Mouse (Mus musculus): ENCODE data around the gene Tmem102. TPM values are rescaled to one million over a fixed set of nuclear protein-coding genes. Genes with fewer than 3 reads are reported as not detected.

Gene Tmem102
- polyA plus RNA-seq, 1 experiment: 0.32 TPM

- Histone ChIP-seq H3K4me3 (ENCODE audit: insufficient read depth, poor library complexity, severe bottlenecking) (no peak overlapping the region), H3ac (ENCODE audit: control insufficient read depth, insufficient read length, low read depth) (no peak overlapping the region), H3K79me2 (ENCODE audit: control insufficient read depth, insufficient read depth) (peaks cover 22% of the 10 kb centered on the region), H3K79me3 (ENCODE audit: low read depth) (peaks cover 2% of the 10 kb centered on the region), H3K36me3 (ENCODE audit: control insufficient read depth, insufficient read depth) (peaks cover 45% of the 10 kb centered on the region), H3K27me3 (ENCODE audit: control insufficient read depth, insufficient read depth, insufficient read length) (no peaks in the 10 kb centered on the region)
- TF ChIP-seq FOSL1 (IDR thresholded peaks at IDR 0.05; ENCODE audit: insufficient read depth, low read length, poor library complexity, severe bottlenecking) (no peak), CTCF (IDR thresholded peaks at IDR 0.05; ENCODE audit: control insufficient read depth, insufficient read depth, insufficient read length) (no peak), USF1 (IDR thresholded peaks at IDR 0.05; ENCODE audit: low read depth) (no peak), MYOD1 (IDR thresholded peaks at IDR 0.05; ENCODE audit: control insufficient read depth, insufficient read length, low read depth) (no peak), CEBPB (IDR thresholded peaks at IDR 0.05; ENCODE audit: low read depth) (no peak), MAX (IDR thresholded peaks at IDR 0.05) (no peak), MYOG (IDR thresholded peaks at IDR 0.05; ENCODE audit: control insufficient read depth, extremely low read depth, insufficient read length) (no peak)
Observed at GRCm38 (mm10) chr11:69849128-69849527, 43.7 kb upstream of the Tmem102 start.

- Histone ChIP-seq H3K4me3 (ENCODE audit: insufficient read depth, poor library complexity, severe bottlenecking) (no peak overlapping the region), H3ac (ENCODE audit: control insufficient read depth, insufficient read length, low read depth) (no peak overlapping the region), H3K27me3 (ENCODE audit: control insufficient read depth, insufficient read depth, insufficient read length) (no peaks in the 10 kb centered on the region), H3K79me2 (ENCODE audit: control insufficient read depth, insufficient read depth) (peaks cover 22% of the 10 kb centered on the region), H3K79me3 (ENCODE audit: low read depth) (peaks cover 2% of the 10 kb centered on the region), H3K36me3 (ENCODE audit: control insufficient read depth, insufficient read depth) (peaks cover 45% of the 10 kb centered on the region)
- TF ChIP-seq MYOD1 (IDR thresholded peaks at IDR 0.05; ENCODE audit: control insufficient read depth, insufficient read length, low read depth) (no peak), MAX (IDR thresholded peaks at IDR 0.05) (no peak), CTCF (IDR thresholded peaks at IDR 0.05; ENCODE audit: control insufficient read depth, insufficient read depth, insufficient read length) (no peak), USF1 (IDR thresholded peaks at IDR 0.05; ENCODE audit: low read depth) (no peak), CEBPB (IDR thresholded peaks at IDR 0.05; ENCODE audit: low read depth) (no peak), MYOG (IDR thresholded peaks at IDR 0.05; ENCODE audit: control insufficient read depth, extremely low read depth, insufficient read length) (no peak), FOSL1 (IDR thresholded peaks at IDR 0.05; ENCODE audit: insufficient read depth, low read length, poor library complexity, severe bottlenecking) (no peak)
Observed at GRCm38 (mm10) chr11:69848021-69848420, 42.6 kb upstream of the Tmem102 start.

GRCm38 (mm10) chr11:69846738-69847688, 41.6 kb upstream of the Tmem102 start:
- Histone ChIP-seq H3K79me2 (ENCODE audit: control insufficient read depth, insufficient read depth) (peaks cover 22% of the 10 kb centered on the region), H3K79me3 (ENCODE audit: low read depth) (peaks cover 2% of the 10 kb centered on the region), H3K4me3 (ENCODE audit: insufficient read depth, poor library complexity, severe bottlenecking) (peak overlapping the region; percentile 89), H3K27me3 (ENCODE audit: control insufficient read depth, insufficient read depth, insufficient read length) (no peaks in the 10 kb centered on the region), H3K36me3 (ENCODE audit: control insufficient read depth, insufficient read depth) (peaks cover 45% of the 10 kb centered on the region), H3ac (ENCODE audit: control insufficient read depth, insufficient read length, low read depth) (peak overlapping the region; percentile 89)
- TF ChIP-seq MYOD1 (IDR thresholded peaks at IDR 0.05; ENCODE audit: control insufficient read depth, insufficient read length, low read depth): no peak
- TF ChIP-seq CTCF (IDR thresholded peaks at IDR 0.05; ENCODE audit: control insufficient read depth, insufficient read depth, insufficient read length): no peak
- no peak for TF ChIP-seq USF1 (IDR thresholded peaks at IDR 0.05; ENCODE audit: low read depth)
- TF ChIP-seq FOSL1 (IDR thresholded peaks at IDR 0.05; ENCODE audit: insufficient read depth, low read length, poor library complexity, severe bottlenecking): no peak
- TF ChIP-seq MYOG (IDR thresholded peaks at IDR 0.05; ENCODE audit: control insufficient read depth, extremely low read depth, insufficient read length): no peak
- no peak for TF ChIP-seq MAX (IDR thresholded peaks at IDR 0.05)
- no peak for TF ChIP-seq CEBPB (IDR thresholded peaks at IDR 0.05; ENCODE audit: low read depth)

- Histone ChIP-seq H3K36me3 (ENCODE audit: control insufficient read depth, insufficient read depth) (peaks cover 38% of the 10 kb centered on the region), H3K27me3 (ENCODE audit: control insufficient read depth, insufficient read depth, insufficient read length) (no peaks in the 10 kb centered on the region), H3K79me2 (ENCODE audit: control insufficient read depth, insufficient read depth) (peaks cover 22% of the 10 kb centered on the region), H3K4me3 (ENCODE audit: insufficient read depth, poor library complexity, severe bottlenecking) (peak within 1 kb of the TSS; percentile 89), H3ac (ENCODE audit: control insufficient read depth, insufficient read length, low read depth) (peak within 1 kb of the TSS; percentile 89), H3K79me3 (ENCODE audit: low read depth) (peaks cover 2% of the 10 kb centered on the region)
- TF ChIP-seq CEBPB (IDR thresholded peaks at IDR 0.05; ENCODE audit: low read depth) (no peak), MAX (IDR thresholded peaks at IDR 0.05) (peak; percentile 90), FOSL1 (IDR thresholded peaks at IDR 0.05; ENCODE audit: insufficient read depth, low read length, poor library complexity, severe bottlenecking) (no peak)
Observed at GRCm38 (mm10) chr11:69846198-69846680, 40.8 kb upstream of the Tmem102 start, which contains the start of gene Plscr3. TSS of gene Plscr3 (plus strand) at chr11:69846376.

- Histone ChIP-seq H3K79me3 (ENCODE audit: low read depth) (no peaks in the 10 kb centered on the region), H3ac (ENCODE audit: control insufficient read depth, insufficient read length, low read depth) (peak overlapping the region; percentile 86), H3K36me3 (ENCODE audit: control insufficient read depth, insufficient read depth) (peaks cover 1% of the 10 kb centered on the region), H3K4me3 (ENCODE audit: insufficient read depth, poor library complexity, severe bottlenecking) (peak overlapping the region; percentile 76), H3K27me3 (ENCODE audit: control insufficient read depth, insufficient read depth, insufficient read length) (no peaks in the 10 kb centered on the region), H3K79me2 (ENCODE audit: control insufficient read depth, insufficient read depth) (peaks cover 18% of the 10 kb centered on the region)
- TF ChIP-seq CTCF (IDR thresholded peaks at IDR 0.05; ENCODE audit: control insufficient read depth, insufficient read depth, insufficient read length) (no peak), MAX (IDR thresholded peaks at IDR 0.05) (no peak), CEBPB (IDR thresholded peaks at IDR 0.05; ENCODE audit: low read depth) (no peak), USF1 (IDR thresholded peaks at IDR 0.05; ENCODE audit: low read depth) (no peak), FOSL1 (IDR thresholded peaks at IDR 0.05; ENCODE audit: insufficient read depth, low read length, poor library complexity, severe bottlenecking) (no peak), MYOG (IDR thresholded peaks at IDR 0.05; ENCODE audit: control insufficient read depth, extremely low read depth, insufficient read length) (no peak), MYOD1 (IDR thresholded peaks at IDR 0.05; ENCODE audit: control insufficient read depth, insufficient read length, low read depth) (no peak)
Observed at GRCm38 (mm10) chr11:69838714-69839104, 33.3 kb upstream of the Tmem102 start.

All from C2C12 (cell line).